Mouse (Mus musculus): ENCODE data around the gene Stmn1. TPM values are rescaled to one million over a fixed set of nuclear protein-coding genes. Genes with fewer than 3 reads are reported as not detected.
A peak's percentile ranks its signal among the peaks of the same experiment; 100 is the strongest.

Gene Stmn1
- total RNA-seq, 2 experiments from 2014 or later: 1,227 to 1,286 TPM

GRCm38 (mm10) chr4:134453619-134454400 is 14.3 kb upstream of the Stmn1 start:
- no peak for DNase-seq (ENCODE audit: low spot score in 2 of 2)

GRCm38 (mm10) chr4:134455310-134455709 is 12.8 kb upstream of the Stmn1 start:
- DNase-seq (ENCODE audit: low spot score in 2 of 2): no peak
- intact Hi-C loops (cut with DNase I): no loop called here

More at GRCm38 (mm10) chr4:134453619-134454400, 14.3 kb upstream of the Stmn1 start:
- intact Hi-C loops (cut with DNase I): no loop called here

DNA sequence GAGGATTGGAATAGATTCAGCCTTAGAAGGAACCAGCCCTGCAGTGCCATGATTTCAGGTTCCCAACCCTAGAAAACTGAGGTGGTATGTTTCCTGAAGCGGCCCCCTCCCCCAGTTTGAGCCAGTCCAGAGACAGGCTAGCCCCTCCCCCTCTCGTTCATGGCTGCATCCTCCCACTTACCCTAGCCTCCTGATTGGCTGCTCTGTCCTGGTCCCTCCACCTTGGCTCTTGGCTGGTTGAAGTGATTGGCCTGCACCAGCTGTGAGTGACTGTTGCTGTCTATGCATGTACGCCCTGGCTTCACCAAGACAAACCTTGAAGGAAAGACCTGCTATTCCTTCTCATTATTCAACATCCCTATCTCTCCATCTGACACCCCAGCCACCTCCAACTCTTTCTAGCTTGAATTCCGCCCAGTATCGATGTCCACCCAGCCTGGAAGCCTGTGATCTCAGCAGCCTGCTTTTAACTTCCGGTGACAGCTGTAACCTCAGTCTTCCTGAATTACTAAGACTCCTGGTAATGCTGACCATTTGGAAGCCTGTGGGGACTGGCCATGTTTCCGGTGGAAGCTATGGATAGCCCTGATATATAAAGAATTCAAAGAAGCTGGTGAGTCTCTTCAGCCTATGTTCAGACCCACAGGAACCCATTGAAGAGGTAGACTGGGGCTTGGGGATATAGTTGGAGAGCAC is 10.8 kb upstream of the Stmn1 start:
- no peak for DNase-seq (ENCODE audit: low spot score in 2 of 2)
- intact Hi-C loops (cut with DNase I): no loop called here

- intact Hi-C loops (cut with DNase I): no loop called here
- DNase-seq (ENCODE audit: low spot score in 2 of 2): no peak
These were observed 9.3 kb upstream of the Stmn1 start for GRCm38 (mm10) chr4:134458856-134459255.

- intact Hi-C loops (cut with DNase I): no loop called here
- no peak for DNase-seq (ENCODE audit: low spot score in 2 of 2)
These were observed 7.8 kb upstream of the Stmn1 start for GRCm38 (mm10) chr4:134460277-134460676.

DNA sequence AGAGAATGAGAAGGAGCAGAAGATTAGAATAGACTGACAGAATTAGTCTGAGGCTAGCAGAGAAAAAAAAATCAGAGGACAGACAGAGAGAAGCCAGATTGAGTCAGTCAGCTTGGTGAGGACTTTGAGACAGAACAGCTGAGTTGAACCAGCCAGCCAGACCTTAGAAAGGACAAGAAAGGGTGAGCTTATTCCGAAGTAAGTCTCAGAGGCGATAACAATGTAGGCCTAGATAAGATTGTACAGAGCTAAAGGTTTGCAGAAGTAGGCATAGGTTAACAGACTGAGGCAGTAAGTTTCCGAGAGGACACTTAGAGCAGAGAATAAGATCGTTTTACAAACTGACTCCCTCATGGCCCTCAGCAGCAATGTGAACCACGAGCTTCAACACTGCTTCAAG is 6.9 kb upstream of the Stmn1 start:
- intact Hi-C loops (cut with DNase I): no loop called here

GRCm38 (mm10) chr4:134465789-134466188 is 2.3 kb upstream of the Stmn1 start:
- DNase-seq (ENCODE audit: low spot score in 2 of 2): no peak

More for the DNA sequence above, 6.9 kb upstream of the Stmn1 start:
- no peak for DNase-seq (ENCODE audit: low spot score in 2 of 2)

GRCm38 (mm10) chr4:134466381-134467262 is 1.5 kb upstream of the Stmn1 start:
- intact Hi-C loops (cut with DNase I): no loop called here
- DNase-seq (ENCODE audit: low spot score in 2 of 2): no peak

More at GRCm38 (mm10) chr4:134465789-134466188, 2.3 kb upstream of the Stmn1 start:
- intact Hi-C loops (cut with DNase I): no loop called here

DNA sequence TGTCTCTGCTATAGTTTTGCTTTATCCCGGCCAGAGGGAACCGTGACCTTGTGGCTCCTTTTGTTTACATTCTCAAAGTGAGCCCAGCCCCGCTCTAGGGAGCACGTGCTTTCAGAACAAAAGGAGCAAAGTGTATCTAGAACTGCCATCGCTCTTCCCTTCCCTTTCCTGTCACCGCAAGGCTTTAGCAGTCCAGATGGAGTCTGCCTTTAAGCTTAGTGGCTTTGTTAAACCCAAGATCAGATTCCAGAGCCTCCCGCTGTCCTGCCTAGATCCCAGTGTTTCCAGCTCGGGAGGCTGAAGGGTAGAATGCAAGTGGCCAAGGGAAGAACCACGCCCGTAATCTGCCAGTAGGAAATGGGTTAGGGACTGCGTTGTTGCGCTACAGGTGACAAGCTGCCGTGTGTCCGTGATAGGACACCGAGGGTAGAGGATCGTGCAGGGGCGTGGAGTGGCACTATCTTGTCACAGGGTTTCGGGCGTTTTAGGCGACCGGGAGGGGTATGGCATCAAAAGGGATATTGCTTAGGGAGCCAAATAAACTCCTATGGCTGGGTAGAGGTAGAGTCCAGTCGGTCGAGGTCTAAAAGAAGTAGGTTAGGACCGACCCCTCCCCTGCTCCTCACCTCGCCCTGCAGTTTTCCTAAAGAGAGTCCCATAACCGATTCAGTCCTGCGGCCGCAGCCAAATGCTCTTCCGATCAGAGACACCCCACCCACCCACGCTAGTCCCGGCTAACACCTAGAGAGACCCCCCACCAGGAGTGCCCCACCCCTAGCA is 495 bp upstream of the Stmn1 start:
- intact Hi-C loops (cut with DNase I): loop anchor here (2.0 kb wide), 1 partner anchor 71 kb away; the partner anchor contains the start of gene Pafah2
- DNase-seq (ENCODE audit: low spot score in 2 of 2): no peak

- DNase-seq (ENCODE audit: low spot score in 2 of 2): peak; percentile 94 to 96
- intact Hi-C loops (cut with DNase I): loop anchor here (2.0 kb wide), 1 partner anchor 72 kb away; the partner anchor contains the start of gene Pafah2
These were observed 602 bp downstream of the Stmn1 start for GRCm38 (mm10) chr4:134468578-134469266.

DNA sequence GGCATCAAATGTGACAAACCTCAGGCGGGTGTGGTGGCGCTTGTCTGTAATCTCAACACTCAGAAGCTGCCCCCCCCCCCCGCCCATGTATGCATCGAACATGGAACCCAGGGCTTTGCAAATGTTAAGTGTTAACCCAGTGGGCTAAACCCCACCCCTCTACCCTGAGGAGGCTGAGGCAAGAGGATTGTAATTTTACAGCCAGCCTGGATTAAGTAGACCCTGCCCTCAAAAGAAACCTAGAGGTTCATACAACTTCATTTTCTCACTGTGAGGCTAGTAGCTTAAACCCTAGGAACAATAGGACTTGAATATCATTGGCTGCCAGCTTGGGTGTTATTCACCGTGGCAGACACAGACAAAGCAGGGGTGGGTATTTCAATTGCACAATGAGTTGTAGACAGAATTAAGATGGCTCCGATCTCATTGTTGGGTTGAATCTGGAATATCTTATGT is 1.2 kb downstream of the Stmn1 start:
- intact Hi-C loops (cut with DNase I): loop anchor here (2.0 kb wide), 1 partner anchor 73 kb away; the partner anchor contains the start of gene Pafah2
- DNase-seq (ENCODE audit: low spot score in 2 of 2): no peak

- no peak for DNase-seq (ENCODE audit: low spot score in 2 of 2)
- intact Hi-C loops (cut with DNase I): loop anchor here (2.0 kb wide), 1 partner anchor 73 kb away; the partner anchor contains the start of gene Pafah2
These were observed 1.9 kb downstream of the Stmn1 start for GRCm38 (mm10) chr4:134469985-134470384.

- DNase-seq (ENCODE audit: low spot score in 2 of 2): no peak
- intact Hi-C loops (cut with DNase I): no loop called here
These were observed 3.3 kb downstream of the Stmn1 start for GRCm38 (mm10) chr4:134471469-134471868.

GRCm38 (mm10) chr4:134473764-134474163 is 5.6 kb downstream of the Stmn1 start:
- intact Hi-C loops (cut with DNase I): no loop called here
- DNase-seq (ENCODE audit: low spot score in 2 of 2): no peak

- no peak for DNase-seq (ENCODE audit: low spot score in 2 of 2)
- intact Hi-C loops (cut with DNase I): no loop called here
These were observed 6.1 kb downstream of the Stmn1 start for GRCm38 (mm10) chr4:134474240-134474639.

- no peak for DNase-seq (ENCODE audit: low spot score in 2 of 2)
- intact Hi-C loops (cut with DNase I): no loop called here
These were observed 8.8 kb downstream of the Stmn1 start for GRCm38 (mm10) chr4:134476899-134477298.

DNA sequence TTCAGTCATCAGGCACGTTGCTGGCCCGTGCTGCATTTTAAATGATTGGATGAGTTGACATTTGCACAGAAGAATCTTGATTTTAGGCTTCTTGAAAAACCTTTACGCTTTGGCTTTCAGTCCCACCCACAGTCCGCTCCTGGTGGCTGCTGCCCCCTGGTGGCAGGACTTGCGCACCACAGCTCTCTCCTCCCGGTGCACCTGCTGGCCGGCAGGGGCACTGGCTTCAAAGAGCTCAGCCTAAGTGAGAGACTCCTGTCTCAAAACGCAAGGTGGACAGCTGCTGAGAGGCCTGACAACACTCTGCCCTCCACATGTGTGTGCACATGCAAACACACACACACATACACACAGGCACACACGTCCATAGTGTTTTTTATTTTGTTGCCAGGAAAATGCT is 9.9 kb downstream of the Stmn1 start:
- intact Hi-C loops (cut with DNase I): loop anchor here (1.0 kb wide), 1 partner anchor 83 kb away; no protein-coding TSS in a partner anchor
- peak; percentile 92 to 94 for DNase-seq (ENCODE audit: low spot score in 2 of 2)

DNA sequence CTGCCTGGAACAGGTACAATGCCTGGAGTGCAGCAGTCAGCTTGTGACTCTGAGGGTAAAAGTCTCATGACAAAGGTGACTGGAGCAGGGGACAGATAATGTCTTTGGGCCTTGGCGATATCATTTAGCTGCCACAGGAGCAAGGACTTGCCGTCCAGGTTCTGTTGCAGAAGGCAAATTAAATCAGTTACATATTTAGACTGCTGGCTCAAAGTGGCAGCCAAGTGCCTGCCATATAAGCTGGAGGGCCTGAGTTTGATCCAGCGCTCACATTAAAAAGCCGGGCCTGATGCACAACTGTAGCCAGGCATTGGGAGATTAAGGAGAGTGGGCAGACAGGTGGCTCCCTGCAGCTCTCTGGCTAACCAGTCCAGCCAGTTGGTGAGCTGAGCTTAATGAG is 11.7 kb downstream of the Stmn1 start:
- intact Hi-C loops (cut with DNase I): no loop called here
- no peak for DNase-seq (ENCODE audit: low spot score in 2 of 2)

Measured in left cerebral cortex, postnatal 14 days (tissue).